In the genomic region with DNA sequence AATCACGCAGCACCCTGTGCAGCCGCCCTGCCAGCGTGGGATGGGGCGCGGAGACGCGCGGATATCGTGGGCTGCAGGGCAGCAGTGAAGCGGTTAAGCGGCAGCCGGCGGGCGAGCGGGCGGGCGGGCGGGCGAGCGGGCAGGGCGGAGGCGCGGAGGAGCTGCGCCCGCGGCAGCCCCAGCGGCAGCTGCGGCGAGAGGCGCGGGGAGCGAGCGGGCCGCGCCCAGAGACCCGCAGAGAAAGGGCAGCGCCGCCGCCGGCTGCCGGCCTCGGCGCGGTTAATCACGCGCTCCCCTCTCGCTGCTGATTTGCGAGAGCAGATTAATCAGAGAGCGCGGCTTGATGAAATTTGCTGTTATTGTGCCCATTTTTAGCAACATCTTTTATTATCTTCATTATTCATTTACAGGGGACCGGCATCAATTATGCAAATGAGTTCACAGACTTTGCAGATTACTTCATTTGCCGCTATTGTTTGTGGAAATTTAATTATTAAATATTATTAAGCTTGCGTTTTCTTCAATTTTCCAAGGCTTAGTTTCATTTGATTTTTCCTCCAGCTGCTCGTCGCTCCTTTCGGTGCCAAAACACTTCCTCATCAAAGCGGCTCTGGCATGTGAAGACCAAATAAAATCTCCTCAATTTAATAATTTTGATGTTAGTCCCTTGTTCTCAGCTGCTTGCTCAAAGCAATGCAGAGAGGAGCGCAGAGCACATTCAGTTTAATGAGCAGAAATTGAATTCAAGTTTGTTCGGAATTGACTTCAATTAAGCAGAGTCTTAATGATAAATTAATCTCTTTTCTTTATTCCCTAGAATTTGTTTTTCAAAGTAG, we compare ENCODE assay signal across 8 mouse cellular contexts.
DNase-seq lines count a peak whose midpoint lies in the region; ATAC-seq and TF ChIP-seq lines count a peak whose summit lies in the region.

No protein-coding gene starts in this region.

- TF ChIP-seq CTCF in heart, adult 2 months (IDR thresholded peaks at IDR 0.05): no peak

- H3K36me3 ChIP-seq in heart, adult 2 months (ENCODE audit: control insufficient read depth, insufficient read depth, low read length): no peaks in the 10 kb centered on the region
- H3K36me3 ChIP-seq in forebrain, embryonic 10.5 days (replicated peaks): no peaks in the 10 kb centered on the region
- H3K36me3 ChIP-seq in intestine, embryonic 16.5 days (ENCODE audit: control insufficient read depth, insufficient read depth, low read length): no peaks in the 10 kb centered on the region

- H3K27ac ChIP-seq in heart, adult 2 months: no peak overlapping the region
- peak overlapping the region; percentile 86 for H3K27ac ChIP-seq in forebrain, embryonic 10.5 days
- no peak overlapping the region for H3K27ac ChIP-seq in intestine, embryonic 16.5 days (ENCODE audit: low read length)

- no peaks in the 10 kb centered on the region for H3K79me2 ChIP-seq in heart, adult 2 months (replicated peaks; ENCODE audit: control insufficient read depth, insufficient read depth, low read length)

- peak overlapping the region; percentile 60; the same call in 1 of the 2 replicates for H3K9ac ChIP-seq in heart, adult 2 months (ENCODE audit: low read depth, low read length)
- peak overlapping the region; percentile 67 for H3K9ac ChIP-seq in intestine, embryonic 16.5 days (ENCODE audit: low read depth, low read length)

- peak overlapping the region; percentile 85 for H3K4me2 ChIP-seq in intestine, embryonic 16.5 days (ENCODE audit: low read depth, low read length)

- no peak for TF ChIP-seq EP300 in heart, adult 2 months (IDR thresholded peaks at IDR 0.05; ENCODE audit: insufficient read depth, low read depth, low read length)

- H3K27me3 ChIP-seq in heart, adult 2 months (ENCODE audit: control insufficient read depth, insufficient read depth, low read length): no peaks in the 10 kb centered on the region
- peaks cover 53% of the 10 kb centered on the region for H3K27me3 ChIP-seq in forebrain, embryonic 10.5 days (ENCODE audit: poor library complexity, severe bottlenecking)
- H3K27me3 ChIP-seq in intestine, embryonic 16.5 days (replicated peaks; ENCODE audit: control insufficient read depth, insufficient read depth, low read length): no peaks in the 10 kb centered on the region

- 6% methylated on average over 56 of the region's 59 CpGs for WGBS in heart, adult 2 months
- WGBS in forebrain, embryonic 10.5 days: 4% methylated on average over 52 of the region's 59 CpGs
- WGBS in intestine, embryonic 16.5 days: 4% methylated on average over 58 of the region's 59 CpGs

- intact Hi-C loops in heart, adult 2 months (cut with DNase I): no loop called here

- ATAC-seq in intestine, embryonic 16.5 days: peak; percentile 43

- no peaks in the 10 kb centered on the region for H3K4me1 ChIP-seq in heart, adult 2 months (ENCODE audit: control insufficient read depth, insufficient read depth, low read length)
- peaks cover 23% of the 10 kb centered on the region for H3K4me1 ChIP-seq in forebrain, embryonic 10.5 days
- 0 out of 2 replicates have a peak, but pooled peaks cover 2% of the 10 kb centered on the region for H3K4me1 ChIP-seq in intestine, embryonic 16.5 days (ENCODE audit: control insufficient read depth, insufficient read depth, low read length)

- no peak for TF ChIP-seq POLR2A in heart, adult 2 months (IDR thresholded peaks at IDR 0.05; ENCODE audit: insufficient read depth, low read depth, low read length)

- H3K4me3 ChIP-seq in heart, adult 2 months: peak overlapping the region; percentile 43
- H3K4me3 ChIP-seq in forebrain, embryonic 10.5 days: peak overlapping the region; percentile 58
- H3K4me3 ChIP-seq in intestine, embryonic 16.5 days (ENCODE audit: low read length): peak overlapping the region; percentile 52

- H3K9me3 ChIP-seq in forebrain, embryonic 10.5 days: no peaks in the 10 kb centered on the region
- no peaks in the 10 kb centered on the region for H3K9me3 ChIP-seq in intestine, embryonic 16.5 days (ENCODE audit: control insufficient read depth, low read length)

- peak; percentile 9 to 31 for DNase-seq in heart, adult 2 months
- DNase-seq in heart, adult 11 months: no peak
- DNase-seq in ZHBTc4 (ENCODE audit: low read depth, low spot score) (peak; percentile 57), adipocyte (ENCODE audit: low spot score) (no peak)
- peak; percentile 51 for DNase-seq in forebrain, embryonic 10.5 days (ENCODE audit: extremely low spot score, low spot score)
- DNase-seq in lung, postnatal 4 days: peak; percentile 13 to 56
- DNase-seq in right cerebral cortex, postnatal 4 days: peak; percentile 50

Comparison
In these comparisons a context has a peak if more than half of its experiments do, and no peak if none do; other contexts are left out.
1. DNase-seq: peak in heart, adult 2 months (2 of 2), ZHBTc4 (single experiment), forebrain, embryonic 10.5 days (single experiment), lung, postnatal 4 days (2 of 2) and right cerebral cortex, postnatal 4 days (single experiment); none in heart, adult 11 months (single experiment) and adipocyte (single experiment).
2. Peak in every context shown above with its lines, with median percentiles within 50 percentile points of each other: H3K4me3 ChIP-seq.